Mouse (Mus musculus): ENCODE results near the gene Olfr918. TPM values are rescaled to one million over a fixed set of nuclear protein-coding genes. Genes with fewer than 3 reads are reported as not detected.

The Olfr918 gene
- polyA plus RNA-seq (2012; rRNA removed), result not detected in 2 replicates
- not detected in 2 replicates for polyA plus RNA-seq (2014; fragmentation: Nextera tagmentation; extraction: Ambion mirVana)

DNA sequence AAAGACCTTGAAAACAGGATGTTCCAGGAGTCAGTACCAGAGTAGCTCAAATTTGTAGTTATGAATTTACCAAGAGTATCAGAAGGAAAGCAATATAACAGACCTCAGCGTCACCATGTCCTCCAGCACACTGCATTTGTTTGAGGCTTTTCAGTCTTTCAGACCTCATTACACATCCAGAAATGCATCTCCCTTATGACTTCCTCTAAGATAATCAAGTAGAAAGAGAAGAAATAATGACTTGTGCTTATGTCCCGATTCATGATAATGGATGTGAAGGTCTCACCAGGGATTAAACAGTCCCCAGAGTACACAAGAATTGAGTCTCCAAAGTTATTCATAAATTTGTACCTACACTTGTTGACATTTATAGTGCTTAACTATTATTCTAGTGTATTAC, at the start of gene Olfr918:
Gene Olfr918, minus strand, starts transcription at position 101 of the 400 bp plus-strand sequence.
- Histone ChIP-seq H3K4me2 (ENCODE audit: low read depth) (no peak within 1 kb of the TSS), H3K36me3 (replicated peaks; ENCODE audit: control insufficient read depth, insufficient read depth, low read depth) (no peaks in the 10 kb centered on the region), H3K4me3 (ENCODE audit: insufficient read depth in 1 of 2, low read depth in 2 of 2, low read length in 2 of 2) (no peak within 1 kb of the TSS), H3K9me3 (ENCODE audit: control insufficient read depth, low read length) (no peaks in the 10 kb centered on the region), H3K27ac (no peak within 1 kb of the TSS), H3K4me1 (replicated peaks; ENCODE audit: control insufficient read depth in 2 of 2, insufficient read depth in 2 of 2, low read length in 1 of 2) (no peaks in the 10 kb centered on the region), H3K9ac (replicated peaks) (no peak within 1 kb of the TSS), H3K27me3 (ENCODE audit: control insufficient read depth, insufficient read depth, low read length) (no peaks in the 10 kb centered on the region)
- DNase-seq (ENCODE audit: low read depth in 3 of 3, low spot score in 3 of 3) (no peak), ATAC-seq (ENCODE audit: insufficient read depth) (no peak)
- TF ChIP-seq CTCF (IDR thresholded peaks at IDR 0.05; ENCODE audit: low read depth) (no peak), EP300 (IDR thresholded peaks at IDR 0.05; ENCODE audit: low read depth) (no peak)
- 59% methylated on average over 2 of the region's 2 CpGs for WGBS (ENCODE audit: insufficient replicate concordance)

DNA sequence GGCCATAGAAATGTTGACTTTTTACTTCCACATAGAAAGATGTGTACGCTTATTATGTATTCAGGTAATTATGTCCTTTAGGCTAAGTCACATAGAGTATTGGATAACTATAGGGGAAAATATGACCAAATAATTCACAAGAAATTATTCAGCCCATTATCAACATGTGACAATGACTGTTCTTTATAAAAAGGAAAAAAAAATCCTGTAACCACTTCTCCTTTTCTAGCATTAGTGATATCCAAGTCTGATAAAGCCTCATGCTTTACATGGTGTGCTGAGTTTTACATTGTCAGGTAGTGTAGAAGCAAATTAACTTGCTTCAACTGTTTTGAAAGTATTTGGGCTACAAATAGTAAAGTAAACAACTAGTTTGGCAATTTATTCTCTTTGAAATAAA, 49.6 kb upstream of the Olfr918 start:
- ATAC-seq (ENCODE audit: insufficient read depth), result no peak

DNA sequence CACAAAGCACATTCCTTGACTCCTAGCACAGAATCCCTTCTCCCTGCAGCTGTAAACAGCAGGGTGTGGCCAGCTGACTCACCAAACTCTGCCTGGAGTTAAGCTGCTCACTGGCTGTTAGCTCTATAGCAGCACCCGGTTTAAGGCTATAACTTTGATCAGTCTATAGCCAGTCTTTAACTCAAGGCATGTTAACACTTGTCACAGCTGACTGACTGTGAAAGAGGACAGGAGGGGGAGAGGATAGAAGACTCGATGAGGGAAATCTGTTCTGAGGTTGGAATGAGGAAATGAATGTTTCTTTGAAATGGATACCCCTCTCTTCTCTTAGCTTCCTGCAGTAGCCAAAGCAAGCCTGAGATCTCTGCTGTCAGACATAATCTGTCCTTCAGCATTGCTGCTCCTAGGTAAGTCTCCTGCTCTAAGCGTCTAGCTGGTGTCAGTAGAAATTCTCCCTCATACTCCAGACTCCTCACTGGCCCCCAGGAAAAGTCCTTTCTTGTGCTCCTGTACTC, 44.6 kb upstream of the Olfr918 start:
- no peaks in the 10 kb centered on the region for H3K9me3 ChIP-seq (ENCODE audit: control insufficient read depth, low read length)
- 0% methylated on average over 3 of the region's 3 CpGs for WGBS (ENCODE audit: insufficient replicate concordance)
- H3K27ac ChIP-seq, result peak overlapping the region; percentile 17; the same call in 1 of the 2 replicates
- DNase-seq (ENCODE audit: low read depth in 3 of 3, low spot score in 3 of 3) (peak; percentile 17 to 32 (median 24)), ATAC-seq (ENCODE audit: insufficient read depth) (peak; percentile 86)
- peak overlapping the region; percentile 72 for H3K9ac ChIP-seq (replicated peaks)
- H3K4me2 ChIP-seq (ENCODE audit: low read depth), result peak overlapping the region; percentile 79
- H3K4me1 ChIP-seq (replicated peaks; ENCODE audit: control insufficient read depth in 2 of 2, insufficient read depth in 2 of 2, low read length in 1 of 2), result peaks cover 3 to 11% of the 10 kb centered on the region in 2 experiments
- H3K4me3 ChIP-seq (ENCODE audit: insufficient read depth in 1 of 2, low read depth in 2 of 2, low read length in 2 of 2), result peak overlapping the region; percentile 61 to 68
- H3K27me3 ChIP-seq (ENCODE audit: control insufficient read depth, insufficient read depth, low read length), result no peaks in the 10 kb centered on the region
- no peak for TF ChIP-seq EP300 (IDR thresholded peaks at IDR 0.05; ENCODE audit: low read depth)
- no peak for TF ChIP-seq CTCF (IDR thresholded peaks at IDR 0.05; ENCODE audit: low read depth)
- no peaks in the 10 kb centered on the region for H3K36me3 ChIP-seq (replicated peaks; ENCODE audit: control insufficient read depth, insufficient read depth, low read depth)

More for the DNA sequence above, 49.6 kb upstream of the Olfr918 start:
- Histone ChIP-seq H3K4me1 (replicated peaks; ENCODE audit: control insufficient read depth in 2 of 2, insufficient read depth in 2 of 2, low read length in 1 of 2) (peaks cover 0 to 6% of the 10 kb centered on the region in 2 experiments; a peak in 3 of 4 replicates), H3K27ac (no peak overlapping the region), H3K27me3 (ENCODE audit: control insufficient read depth, insufficient read depth, low read length) (no peaks in the 10 kb centered on the region), H3K4me3 (ENCODE audit: insufficient read depth in 1 of 2, low read depth in 2 of 2, low read length in 2 of 2) (no peak overlapping the region), H3K4me2 (ENCODE audit: low read depth) (no peak overlapping the region), H3K9ac (replicated peaks) (no peak overlapping the region), H3K9me3 (ENCODE audit: control insufficient read depth, low read length) (no peaks in the 10 kb centered on the region), H3K36me3 (replicated peaks; ENCODE audit: control insufficient read depth, insufficient read depth, low read depth) (no peaks in the 10 kb centered on the region)
- TF ChIP-seq CTCF (IDR thresholded peaks at IDR 0.05; ENCODE audit: low read depth), result no peak
- TF ChIP-seq EP300 (IDR thresholded peaks at IDR 0.05; ENCODE audit: low read depth), result no peak
- 76% methylated on average over 1 of the region's 1 CpGs for WGBS (ENCODE audit: insufficient replicate concordance)
- no peak for DNase-seq (ENCODE audit: low read depth in 3 of 3, low spot score in 3 of 3)

DNA sequence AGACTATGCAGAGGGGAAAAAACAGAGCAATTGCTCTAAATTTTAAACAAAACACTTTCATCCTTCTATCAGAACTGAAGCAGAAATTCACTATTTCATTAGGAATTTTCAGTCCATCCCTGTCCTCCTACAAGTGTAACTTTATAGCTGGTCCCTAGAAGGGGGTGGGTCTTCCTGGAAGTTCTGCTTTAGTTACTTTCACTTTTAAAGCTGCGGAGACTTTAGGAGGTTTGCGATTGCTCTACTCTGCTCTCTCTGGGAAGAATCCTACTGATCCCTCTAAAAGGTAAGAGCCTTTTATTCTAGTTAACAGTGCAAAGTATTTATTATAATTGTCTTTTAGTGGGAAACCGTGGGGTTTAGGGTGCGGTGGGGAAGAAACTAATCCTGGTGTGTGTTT, 43.7 kb upstream of the Olfr918 start, which contains the start of gene Vwa5a:
Gene Vwa5a, plus strand, starts transcription at position 167 of the 400 bp plus-strand sequence.
- no peaks in the 10 kb centered on the region for H3K36me3 ChIP-seq (replicated peaks; ENCODE audit: control insufficient read depth, insufficient read depth, low read depth)
- peaks cover 3 to 11% of the 10 kb centered on the region in 2 experiments for H3K4me1 ChIP-seq (replicated peaks; ENCODE audit: control insufficient read depth in 2 of 2, insufficient read depth in 2 of 2, low read length in 1 of 2)
- H3K4me2 ChIP-seq (ENCODE audit: low read depth), result peak within 1 kb of the TSS; percentile 79
- peak within 1 kb of the TSS; percentile 61 to 68 for H3K4me3 ChIP-seq (ENCODE audit: insufficient read depth in 1 of 2, low read depth in 2 of 2, low read length in 2 of 2)
- ATAC-seq (ENCODE audit: insufficient read depth) (peak; percentile 64), DNase-seq (ENCODE audit: low read depth in 3 of 3, low spot score in 3 of 3) (peak; percentile 26 to 43 (median 31))
- WGBS (ENCODE audit: insufficient replicate concordance), result 4% methylated on average over 4 of the region's 4 CpGs
- no peaks in the 10 kb centered on the region for H3K9me3 ChIP-seq (ENCODE audit: control insufficient read depth, low read length)
- peak within 1 kb of the TSS; percentile 36 for H3K27ac ChIP-seq
- TF ChIP-seq EP300 (IDR thresholded peaks at IDR 0.05; ENCODE audit: low read depth), result no peak
- TF ChIP-seq CTCF (IDR thresholded peaks at IDR 0.05; ENCODE audit: low read depth), result no peak
- H3K9ac ChIP-seq (replicated peaks), result peak within 1 kb of the TSS; percentile 72
- H3K27me3 ChIP-seq (ENCODE audit: control insufficient read depth, insufficient read depth, low read length), result no peaks in the 10 kb centered on the region

DNA sequence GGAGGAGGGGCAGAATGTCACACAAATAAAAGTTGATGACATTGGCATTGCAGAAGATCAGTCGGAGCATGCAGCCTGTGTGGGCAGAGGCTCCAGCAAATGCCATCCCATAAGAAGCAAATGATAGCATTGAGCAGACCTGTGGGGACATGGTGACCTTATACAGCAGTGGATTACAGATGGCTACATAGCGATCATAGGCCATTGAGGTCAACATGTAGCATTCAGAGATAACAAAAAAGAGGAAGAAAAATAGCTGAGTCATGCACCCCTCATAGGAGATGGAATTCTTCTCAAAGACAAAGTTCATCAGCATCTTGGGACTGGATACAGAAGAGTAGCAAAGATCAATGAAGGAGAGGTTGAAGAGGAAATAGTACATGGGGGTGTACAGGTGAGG, 1.5 kb downstream of the Olfr918 start:
- no peak for DNase-seq (ENCODE audit: low read depth in 3 of 3, low spot score in 3 of 3)
- no peak for TF ChIP-seq EP300 (IDR thresholded peaks at IDR 0.05; ENCODE audit: low read depth)
- TF ChIP-seq CTCF (IDR thresholded peaks at IDR 0.05; ENCODE audit: low read depth), result no peak
- H3K9me3 ChIP-seq (ENCODE audit: control insufficient read depth, low read length), result no peaks in the 10 kb centered on the region

More for the DNA sequence above, 1.5 kb downstream of the Olfr918 start:
- Histone ChIP-seq H3K4me1 (replicated peaks; ENCODE audit: control insufficient read depth in 2 of 2, insufficient read depth in 2 of 2, low read length in 1 of 2) (no peaks in the 10 kb centered on the region), H3K4me2 (ENCODE audit: low read depth) (no peak overlapping the region), H3K27ac (no peak overlapping the region), H3K36me3 (replicated peaks; ENCODE audit: control insufficient read depth, insufficient read depth, low read depth) (no peaks in the 10 kb centered on the region), H3K27me3 (ENCODE audit: control insufficient read depth, insufficient read depth, low read length) (no peaks in the 10 kb centered on the region), H3K4me3 (ENCODE audit: insufficient read depth in 1 of 2, low read depth in 2 of 2, low read length in 2 of 2) (no peak overlapping the region), H3K9ac (replicated peaks) (no peak overlapping the region)
- no peak for ATAC-seq (ENCODE audit: insufficient read depth)
- WGBS (ENCODE audit: insufficient replicate concordance), result 42% methylated on average over 2 of the region's 2 CpGs

All from liver, embryonic 14.5 days (tissue).